Mouse (Mus musculus) hindbrain, embryonic 14.5 days (tissue): ENCODE measurements at regions not wholly inside any gene's neighbourhood (a gene's known extent, or its start where the extent isn't known, plus 50 kb on each side); places are given as distances from the start of the nearest gene placed in this dataset.
A peak's percentile ranks its signal among the peaks of the same experiment; 100 is the strongest.

ENCODE experiments used
- ATAC-seq: fragments of 200-750 bp; cut with Nextera tagmentation; 2 replicates; pipeline ENCODE4 v1.8.0; 2017; ENCODE audit warnings: moderate number of reproducible peaks, mild to moderate bottlenecking, moderate TSS enrichment, moderate library complexity; ENCODE audit not compliant: low FRiP score
- DNase-seq: peaks from one replicate; pipeline ENCODE4 v3.0.0-alpha.2; 2015; ENCODE audit warnings: low spot score
- H3K27ac ChIP-seq: fragments of 300-500 bp; sonication (generic); 2 replicates; pipeline ENCODE4 v1.5.1; 2014; ENCODE audit warnings: mild to moderate bottlenecking, moderate library complexity
- H3K27me3 ChIP-seq: fragments of 300-500 bp; sonication (generic); 2 replicates; pipeline ENCODE4 v1.6.1; 2014; ENCODE audit warnings: mild to moderate bottlenecking, low read length, mixed read lengths; ENCODE audit not compliant: control insufficient read depth, insufficient read depth
- H3K36me3 ChIP-seq: fragments of 300-500 bp; sonication (generic); replicated peaks from 2 replicates; pipeline ENCODE4 v1.6.1; 2014; ENCODE audit not compliant: control insufficient read depth, insufficient read depth
- H3K4me1 ChIP-seq: fragments of 300-500 bp; sonication (generic); replicated peaks from 2 replicates; pipeline ENCODE4 v1.6.1; 2014; ENCODE audit warnings: antibody characterized with exemption, low read length, mixed read lengths; ENCODE audit not compliant: control insufficient read depth, insufficient read depth
- H3K4me2 ChIP-seq: fragments of 300-500 bp; sonication (generic); replicated peaks from 2 replicates; pipeline ENCODE4 v1.6.1; 2014; ENCODE audit warnings: mild to moderate bottlenecking, moderate library complexity
- H3K4me3 ChIP-seq: fragments of 300-500 bp; sonication (generic); replicated peaks from 2 replicates; pipeline ENCODE4 v1.5.1; 2014; ENCODE audit warnings: mild to moderate bottlenecking, low read length
- H3K9ac ChIP-seq: fragments of 300-500 bp; sonication (generic); 2 replicates; pipeline ENCODE4 v1.6.1; 2014
- H3K9me3 ChIP-seq: fragments of 300-500 bp; sonication (generic); 2 replicates; pipeline ENCODE4 v1.6.1; 2016; ENCODE audit warnings: low read length; ENCODE audit not compliant: control insufficient read depth
- WGBS: fragments of 180-500 bp; shearing (Covaris S2); extraction: QIAGEN DNeasy Blood & Tissue Kit; methylation state at CpG from one replicate; pipeline ENCODE4 v1.1.7; 2014; 5-methylcytosine and 5-hydroxymethylcytosine counted together

DNA sequence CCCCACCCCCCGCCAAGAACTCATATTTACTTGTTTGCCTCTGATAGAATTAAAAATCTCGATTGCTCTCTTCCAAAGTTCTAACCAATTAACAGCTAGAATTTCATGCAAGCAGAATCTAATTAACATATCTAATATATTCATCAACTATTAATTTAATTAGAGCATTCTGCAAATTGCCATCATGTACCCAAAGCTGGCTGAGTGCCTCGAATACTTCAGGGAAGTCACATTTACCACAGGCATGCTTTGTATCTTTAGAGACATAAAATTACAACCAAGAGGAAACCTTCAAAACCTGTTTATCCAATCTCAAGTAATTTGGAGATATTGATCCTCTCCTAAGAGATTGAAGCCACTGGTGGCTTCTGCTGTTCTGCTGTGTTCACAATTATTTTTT lies 401.6 kb upstream of the Nmur2 start:
- no peak overlapping the region for H3K4me3 ChIP-seq
- WGBS, result 59% methylated on average over 3 of the region's 3 CpGs
- H3K27ac ChIP-seq, result no peak overlapping the region
- no peak overlapping the region for H3K4me2 ChIP-seq
- no peaks in the 10 kb centered on the region for H3K9me3 ChIP-seq
- H3K4me1 ChIP-seq, result no peaks in the 10 kb centered on the region
- no peak for ATAC-seq
- no peak for DNase-seq
- no peaks in the 10 kb centered on the region for H3K27me3 ChIP-seq
- H3K36me3 ChIP-seq, result no peaks in the 10 kb centered on the region
- no peak overlapping the region for H3K9ac ChIP-seq

DNA sequence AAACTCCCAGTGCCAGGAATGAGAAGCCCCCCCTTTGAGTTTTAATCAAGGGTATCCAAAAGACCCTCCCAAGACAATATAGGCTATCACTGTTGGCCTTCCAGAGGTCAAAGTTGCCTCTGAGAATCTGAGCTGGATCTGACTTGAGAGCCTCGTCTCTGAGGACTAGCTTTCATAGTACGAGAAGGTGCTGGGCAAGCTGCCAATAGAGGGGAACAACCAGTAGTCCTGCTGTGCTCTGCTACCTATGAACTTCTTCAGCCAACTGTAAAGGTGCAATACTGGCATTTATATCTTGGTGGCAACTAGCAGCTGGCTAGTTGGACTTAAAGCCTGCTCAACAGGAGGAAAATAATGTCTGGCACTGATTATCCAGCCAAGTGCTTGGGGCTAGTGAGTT lies 400.3 kb upstream of the Nmur2 start:
- H3K27me3 ChIP-seq, result no peaks in the 10 kb centered on the region
- H3K36me3 ChIP-seq, result no peaks in the 10 kb centered on the region
- no peak overlapping the region for H3K9ac ChIP-seq
- DNase-seq, result no peak
- 24% methylated on average over 2 of the region's 2 CpGs for WGBS
- ATAC-seq, result no peak
- H3K9me3 ChIP-seq, result no peaks in the 10 kb centered on the region
- no peak overlapping the region for H3K4me3 ChIP-seq
- no peaks in the 10 kb centered on the region for H3K4me1 ChIP-seq
- no peak overlapping the region for H3K27ac ChIP-seq
- H3K4me2 ChIP-seq, result no peak overlapping the region

DNA sequence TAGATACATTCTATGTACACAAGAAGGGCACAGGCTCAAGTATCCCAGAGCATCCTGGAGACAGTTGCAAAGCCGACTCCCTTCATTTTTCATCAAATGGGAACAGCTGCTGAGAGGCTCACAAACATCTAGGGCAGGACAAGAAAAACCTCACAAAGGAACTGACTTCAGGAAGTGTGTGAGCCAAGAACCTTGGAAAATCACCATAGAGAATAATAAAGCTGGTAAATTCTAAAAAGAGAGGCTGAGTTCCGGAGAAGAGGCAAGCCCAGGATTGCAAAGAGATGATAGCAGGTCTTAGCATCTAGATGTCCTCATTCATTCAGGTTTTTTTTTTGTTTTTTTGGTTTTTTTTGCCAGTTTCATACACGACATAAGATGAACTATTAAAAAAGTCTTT lies 390.3 kb upstream of the Nmur2 start:
- no peak overlapping the region for H3K27ac ChIP-seq
- H3K9ac ChIP-seq, result no peak overlapping the region
- no peaks in the 10 kb centered on the region for H3K36me3 ChIP-seq
- no peak overlapping the region for H3K4me2 ChIP-seq
- H3K4me3 ChIP-seq, result no peak overlapping the region
- H3K27me3 ChIP-seq, result no peaks in the 10 kb centered on the region
- no peaks in the 10 kb centered on the region for H3K9me3 ChIP-seq
- no peaks in the 10 kb centered on the region for H3K4me1 ChIP-seq
- DNase-seq (no peak), ATAC-seq (no peak)
- WGBS, result 83% methylated on average over 3 of the region's 3 CpGs

DNA sequence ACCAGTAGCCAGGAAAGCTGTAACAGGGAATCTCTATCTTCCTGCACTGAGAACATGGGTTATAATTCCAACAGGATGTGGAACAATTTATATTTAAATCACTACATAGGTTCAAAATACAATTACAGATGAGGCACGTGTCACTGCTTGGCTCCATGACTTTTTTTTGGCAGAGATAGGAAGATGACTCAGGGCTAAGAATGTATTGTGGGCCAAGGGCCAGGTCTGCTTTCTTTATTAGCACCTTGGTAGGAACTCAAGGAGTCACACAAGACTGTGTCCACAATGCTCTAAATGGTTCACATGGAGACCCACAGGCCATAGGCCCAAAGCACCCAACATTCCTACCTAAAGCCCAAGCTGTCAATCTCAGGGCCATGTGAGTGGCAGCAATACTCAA lies 344.0 kb upstream of the Nmur2 start:
- Histone ChIP-seq H3K27ac (no peak overlapping the region), H3K27me3 (no peaks in the 10 kb centered on the region), H3K36me3 (no peaks in the 10 kb centered on the region), H3K4me2 (no peak overlapping the region), H3K9me3 (no peaks in the 10 kb centered on the region), H3K9ac (no peak overlapping the region), H3K4me3 (no peak overlapping the region), H3K4me1 (no peaks in the 10 kb centered on the region)
- 97% methylated on average over 1 of the region's 1 CpGs for WGBS
- ATAC-seq (no peak), DNase-seq (no peak)

DNA sequence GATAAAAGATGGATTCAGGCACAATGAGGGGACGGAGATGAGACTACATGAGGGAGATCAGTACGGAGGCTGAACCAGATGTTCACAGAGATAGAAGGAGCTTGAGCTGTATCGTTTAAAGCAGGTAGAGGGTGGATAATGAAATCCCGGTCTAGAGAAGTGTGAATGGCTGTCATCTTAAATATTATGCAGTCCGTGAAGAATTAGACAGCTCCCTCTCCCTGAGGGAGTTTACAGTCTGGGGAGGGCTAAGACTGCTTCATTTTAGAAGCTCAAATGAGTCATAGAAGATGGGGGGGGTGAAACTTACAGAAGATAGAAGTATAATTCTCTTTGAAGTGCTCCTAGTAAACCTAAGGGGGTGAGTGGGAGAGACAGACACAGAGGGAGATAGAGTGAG lies 336.7 kb upstream of the Nmur2 start:
- 70% methylated on average over 5 of the region's 5 CpGs for WGBS
- Histone ChIP-seq H3K9me3 (no peaks in the 10 kb centered on the region), H3K4me3 (no peak overlapping the region), H3K9ac (no peak overlapping the region), H3K4me2 (no peak overlapping the region), H3K4me1 (no peaks in the 10 kb centered on the region), H3K27ac (no peak overlapping the region), H3K36me3 (no peaks in the 10 kb centered on the region), H3K27me3 (no peaks in the 10 kb centered on the region)
- ATAC-seq, result no peak
- no peak for DNase-seq

DNA sequence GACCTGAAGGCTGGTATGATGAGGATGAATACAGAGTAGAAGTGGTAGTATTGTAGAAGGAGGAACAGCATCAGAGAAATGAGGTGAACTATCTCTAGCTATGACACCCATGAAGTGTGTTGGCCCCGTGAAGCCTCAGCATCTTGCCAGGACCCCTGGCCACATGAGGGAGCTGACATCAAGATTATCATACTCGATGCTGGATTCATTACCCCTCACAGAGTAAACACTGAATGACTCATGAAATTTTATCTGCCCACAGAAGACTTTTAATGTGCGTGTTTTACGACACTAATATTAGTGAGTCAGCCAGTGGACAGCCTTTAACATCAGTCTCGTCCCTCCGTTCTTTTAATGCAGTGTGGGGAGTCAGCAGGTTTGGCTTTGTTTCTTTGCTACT lies 333.5 kb upstream of the Nmur2 start:
- no peak overlapping the region for H3K4me2 ChIP-seq
- ATAC-seq, result no peak
- no peak overlapping the region for H3K9ac ChIP-seq
- no peak for DNase-seq
- H3K27me3 ChIP-seq, result no peaks in the 10 kb centered on the region
- 75% methylated on average over 6 of the region's 6 CpGs for WGBS
- H3K27ac ChIP-seq, result no peak overlapping the region
- no peaks in the 10 kb centered on the region for H3K9me3 ChIP-seq
- H3K4me3 ChIP-seq, result no peak overlapping the region
- no peaks in the 10 kb centered on the region for H3K4me1 ChIP-seq
- H3K36me3 ChIP-seq, result no peaks in the 10 kb centered on the region

DNA sequence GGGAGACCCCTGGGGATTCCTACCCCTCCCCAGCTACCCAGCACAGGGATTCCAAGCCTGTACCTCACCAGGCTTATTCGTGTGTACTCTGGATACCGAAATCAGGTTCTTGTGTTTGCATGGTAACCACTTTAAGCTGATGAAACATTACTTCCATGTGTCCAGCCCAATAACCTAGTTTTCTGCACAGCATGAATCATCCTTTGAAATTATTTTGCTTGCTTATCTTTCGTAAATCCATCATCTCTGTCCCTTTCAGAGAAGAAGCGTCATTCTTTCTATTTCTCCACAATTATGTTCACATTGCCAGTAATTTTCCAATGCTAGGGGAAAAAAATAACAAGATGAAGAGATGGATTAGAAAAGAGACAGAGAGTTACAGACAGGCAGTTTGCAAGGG lies 332.8 kb upstream of the Nmur2 start:
- ATAC-seq (no peak), DNase-seq (no peak)
- 74% methylated on average over 4 of the region's 4 CpGs for WGBS
- Histone ChIP-seq H3K4me1 (no peaks in the 10 kb centered on the region), H3K4me3 (no peak overlapping the region), H3K27me3 (no peaks in the 10 kb centered on the region), H3K4me2 (no peak overlapping the region), H3K36me3 (no peaks in the 10 kb centered on the region), H3K27ac (no peak overlapping the region), H3K9ac (no peak overlapping the region), H3K9me3 (no peaks in the 10 kb centered on the region)

DNA sequence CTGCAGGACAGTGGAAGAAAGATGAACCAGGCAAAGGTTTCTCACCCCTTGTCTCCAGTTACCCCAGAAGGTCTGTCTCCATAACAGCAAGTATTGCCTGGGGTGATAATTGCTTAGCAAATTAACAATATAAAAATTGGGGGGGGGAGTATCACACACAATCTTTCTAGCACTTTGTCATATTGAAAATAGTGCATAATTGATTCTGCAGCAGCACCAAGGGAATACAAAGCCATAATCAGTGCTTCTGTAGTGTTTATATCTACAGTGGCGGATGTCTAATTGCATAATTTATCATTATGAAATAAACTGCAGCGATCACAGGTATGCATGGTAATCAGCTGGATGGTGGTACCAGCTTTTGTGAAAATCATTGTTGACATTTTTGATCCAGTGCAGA lies 316.9 kb upstream of the Nmur2 start:
- Histone ChIP-seq H3K27me3 (no peaks in the 10 kb centered on the region), H3K4me1 (peaks cover 7% of the 10 kb centered on the region; the same call in 1 of the 2 replicates), H3K4me2 (no peak overlapping the region), H3K9me3 (no peaks in the 10 kb centered on the region), H3K4me3 (no peak overlapping the region), H3K27ac (0 out of 2 replicates have a peak overlapping the region, but pooled peaks have one; percentile 1), H3K9ac (no peak overlapping the region), H3K36me3 (no peaks in the 10 kb centered on the region)
- peak; percentile 44 for DNase-seq
- no peak; the same call in 1 of the 2 replicates for ATAC-seq
- 50% methylated on average over 2 of the region's 2 CpGs for WGBS

DNA sequence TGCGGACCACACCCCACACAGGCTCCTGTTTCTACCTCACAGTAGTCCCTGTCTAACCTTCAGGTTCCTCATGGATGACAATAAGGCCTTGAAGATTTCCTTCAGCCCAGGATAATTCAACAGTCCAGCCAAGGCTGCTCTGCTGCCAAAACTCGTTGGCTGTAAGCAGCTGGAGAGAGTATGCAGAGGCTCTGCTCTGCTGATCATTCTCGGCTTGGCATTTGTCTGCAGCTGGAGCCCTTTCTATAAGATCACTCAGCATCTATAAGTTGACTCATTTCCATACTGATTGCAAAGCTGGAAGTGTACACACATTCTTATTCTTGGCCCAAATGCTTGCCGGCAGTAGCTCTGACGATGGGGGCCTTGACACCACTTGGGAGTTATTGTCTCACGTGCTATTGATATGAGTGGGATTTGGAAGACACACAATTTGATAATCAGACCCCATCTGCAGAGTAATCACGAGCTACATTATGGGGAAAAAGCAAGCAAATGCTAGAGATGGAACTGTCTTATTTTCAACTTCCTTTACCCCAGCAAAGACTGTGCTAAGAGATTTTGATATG lies 311.1 kb upstream of the Nmur2 start:
- no peak overlapping the region for H3K9ac ChIP-seq
- no peaks in the 10 kb centered on the region for H3K9me3 ChIP-seq
- no peaks in the 10 kb centered on the region for H3K36me3 ChIP-seq
- no peak overlapping the region for H3K27ac ChIP-seq
- no peak overlapping the region for H3K4me2 ChIP-seq
- H3K4me1 ChIP-seq, result no peaks in the 10 kb centered on the region
- WGBS, result 53% methylated on average over 7 of the region's 7 CpGs
- H3K4me3 ChIP-seq, result no peak overlapping the region
- H3K27me3 ChIP-seq, result no peaks in the 10 kb centered on the region
- ATAC-seq, result no peak
- no peak for DNase-seq

DNA sequence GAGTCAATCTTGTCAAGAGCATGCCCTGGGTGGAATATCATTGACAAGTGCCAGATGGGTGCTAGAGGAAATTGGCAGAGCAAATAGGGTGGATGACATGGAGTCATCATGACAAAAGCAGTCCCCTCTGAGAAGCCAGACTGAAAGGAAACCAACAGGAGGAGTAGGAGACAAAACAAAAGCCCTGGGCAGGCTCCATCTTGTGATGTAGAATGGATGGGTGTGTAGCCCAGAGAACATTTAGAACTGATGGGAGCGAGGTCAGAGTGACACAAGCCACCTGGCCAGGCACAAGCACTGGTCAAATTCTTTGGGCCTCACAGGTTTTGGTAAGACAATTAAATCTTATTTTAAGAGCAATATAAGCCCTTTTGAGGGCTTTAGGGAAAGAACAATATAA lies 310.4 kb upstream of the Nmur2 start:
- no peaks in the 10 kb centered on the region for H3K36me3 ChIP-seq
- WGBS, result 71% methylated on average over 1 of the region's 1 CpGs
- H3K4me2 ChIP-seq, result no peak overlapping the region
- H3K27me3 ChIP-seq, result no peaks in the 10 kb centered on the region
- no peak overlapping the region for H3K27ac ChIP-seq
- no peaks in the 10 kb centered on the region for H3K9me3 ChIP-seq
- H3K4me1 ChIP-seq, result no peaks in the 10 kb centered on the region
- DNase-seq, result no peak
- H3K9ac ChIP-seq, result no peak overlapping the region
- no peak overlapping the region for H3K4me3 ChIP-seq
- ATAC-seq, result no peak
